Mouse (Mus musculus) heart, embryonic 14.5 days (tissue): ENCODE results near the gene Cadm3. TPM values are rescaled to one million over a fixed set of nuclear protein-coding genes. Genes with fewer than 3 reads are reported as not detected.
A peak's percentile ranks its signal among the peaks of the same experiment; 100 is the strongest.

Experiments
- ATAC-seq: fragments of 200-750 bp; cut with Nextera tagmentation; 2 replicates; pipeline ENCODE4 v1.8.0; 2017; ENCODE audit warnings: low read depth, moderate TSS enrichment; ENCODE audit not compliant: insufficient number of reproducible peaks, insufficient read depth, low FRiP score
- H3K27ac ChIP-seq, 2 experiments: fragments of 200-500 bp in 1 of 2; fragments of 300-500 bp in 1 of 2; sonication (generic) in 1 of 2; replicated peaks in 1 of 2; 2 replicates each; pipeline ENCODE4 v1.5.1; 2012 to 2014; ENCODE audit warnings: low read depth in 2 of 2, low read length in 2 of 2, control low read depth in 1 of 2, mild to moderate bottlenecking in 1 of 2, mixed read lengths in 1 of 2; ENCODE audit not compliant: control insufficient read depth in 1 of 2, insufficient read depth in 1 of 2
- H3K27me3 ChIP-seq: fragments of 300-500 bp; sonication (generic); 2 replicates; pipeline ENCODE4 v1.6.1; 2014; ENCODE audit warnings: mild to moderate bottlenecking, low read length, control low read depth; ENCODE audit not compliant: control insufficient read depth, insufficient read depth
- H3K36me3 ChIP-seq: fragments of 300-500 bp; sonication (generic); 2 replicates; pipeline ENCODE4 v1.6.1; 2014; ENCODE audit warnings: mild to moderate bottlenecking, control low read depth, low read length, mixed read lengths; ENCODE audit not compliant: control insufficient read depth, insufficient read depth
- H3K4me1 ChIP-seq, 2 experiments: fragments of 200-500 bp in 1 of 2; fragments of 300-500 bp in 1 of 2; sonication (generic) in 1 of 2; 2 replicates each; pipeline ENCODE4 v1.6.1; 2012 to 2014; ENCODE audit warnings: low read length in 2 of 2, control low read depth in 1 of 2, mixed read lengths in 1 of 2; ENCODE audit not compliant: control insufficient read depth in 2 of 2, insufficient read depth in 2 of 2
- H3K4me2 ChIP-seq: fragments of 300-500 bp; sonication (generic); 2 replicates; pipeline ENCODE4 v1.6.1; 2014; ENCODE audit warnings: mild to moderate bottlenecking, low read length
- H3K4me3 ChIP-seq, 2 experiments: fragments of 200-500 bp in 1 of 2; fragments of 300-500 bp in 1 of 2; sonication (generic) in 1 of 2; 2 replicates each; pipeline ENCODE4 v1.5.1; 2012 to 2014; ENCODE audit warnings: low read length in 2 of 2, mild to moderate bottlenecking in 2 of 2, control low read depth in 1 of 2, low read depth in 1 of 2, moderate library complexity in 1 of 2; ENCODE audit not compliant: control insufficient read depth in 1 of 2, insufficient read depth in 1 of 2
- H3K9ac ChIP-seq: fragments of 300-500 bp; sonication (generic); 2 replicates; pipeline ENCODE4 v1.6.1; 2014; ENCODE audit warnings: mild to moderate bottlenecking, low read length
- H3K9me3 ChIP-seq: fragments of 300-500 bp; sonication (generic); 2 replicates; pipeline ENCODE4 v1.6.1; 2016; ENCODE audit warnings: low read length, control low read depth; ENCODE audit not compliant: control insufficient read depth
- WGBS: fragments of 180-500 bp; shearing (Covaris S2); extraction: QIAGEN DNeasy Blood & Tissue Kit; methylation state at CpG from one replicate; pipeline ENCODE4 v1.1.7; 2014; 5-methylcytosine and 5-hydroxymethylcytosine counted together
- polyA plus RNA-seq: library from polyadenylated mRNA; unstranded; fragments of >200 nt; fragmentation: Nextera tagmentation; extraction: Ambion mirVana; gene quantifications from 2 replicates; pipeline ENCODE4 v1.2.1, GENCODE M21; 2014

Gene Cadm3
- polyA plus RNA-seq, 1 experiment from 2014 or later, result 1.1 TPM

DNA sequence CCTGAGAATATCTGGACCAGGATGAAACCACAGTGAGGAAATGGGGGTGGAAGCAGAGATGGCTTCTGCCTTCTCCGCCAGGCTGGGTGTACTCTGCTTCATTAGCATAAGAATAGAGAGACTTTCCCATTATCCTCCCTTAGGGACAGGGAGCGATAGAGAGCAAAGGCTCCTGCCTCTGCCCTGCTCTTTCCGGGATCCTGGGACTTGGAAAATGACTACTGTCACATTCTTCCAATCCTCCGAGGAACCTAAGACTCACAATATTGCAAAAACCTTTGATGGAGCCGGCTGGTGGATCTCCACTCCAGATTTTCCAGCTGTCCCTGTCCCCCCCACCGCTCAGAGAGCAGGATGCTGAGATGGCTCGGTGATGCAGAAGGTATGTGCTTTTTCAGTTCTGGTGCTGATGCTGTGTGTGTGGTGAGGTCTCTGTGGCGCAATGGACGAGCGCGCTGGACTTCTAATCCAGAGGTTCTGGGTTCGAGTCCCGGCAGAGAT, 22.5 kb upstream of the Cadm3 start:
- H3K9me3 ChIP-seq, result no peaks in the 10 kb centered on the region
- WGBS, result 7% methylated on average over 13 of the region's 13 CpGs
- peak overlapping the region; percentile 12; the same call in 1 of the 2 replicates for H3K4me2 ChIP-seq
- H3K27ac ChIP-seq, result no peak overlapping the region
- no peak overlapping the region for H3K9ac ChIP-seq
- no peak overlapping the region for H3K4me3 ChIP-seq
- no peak; the same call in 1 of the 2 replicates for ATAC-seq
- H3K4me1 ChIP-seq, result peaks cover 0 to 2% of the 10 kb centered on the region in 2 experiments; a peak in 1 of 4 replicates
- no peaks in the 10 kb centered on the region for H3K36me3 ChIP-seq
- no peaks in the 10 kb centered on the region for H3K27me3 ChIP-seq

DNA sequence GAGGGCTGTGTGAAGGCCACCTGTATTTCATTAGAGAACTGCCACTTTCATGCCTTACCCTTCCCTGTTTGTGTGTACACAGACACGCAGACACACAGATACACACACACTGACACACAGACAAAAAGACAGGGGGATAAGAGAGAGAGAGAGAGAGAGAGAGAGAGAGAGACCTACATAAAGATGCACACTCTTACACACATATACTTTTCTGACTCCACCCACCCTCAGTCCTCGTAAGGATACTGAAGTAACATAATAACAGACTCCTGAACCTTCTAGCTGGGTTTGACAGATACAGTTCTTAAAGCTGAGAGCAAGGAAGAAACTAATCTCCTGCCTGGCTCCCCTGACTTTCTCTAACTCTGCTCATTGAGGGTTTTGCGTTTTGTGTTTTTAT, 21.9 kb upstream of the Cadm3 start:
- Histone ChIP-seq H3K4me2 (peak overlapping the region; percentile 12; the same call in 1 of the 2 replicates), H3K9me3 (no peaks in the 10 kb centered on the region), H3K27me3 (no peaks in the 10 kb centered on the region), H3K4me3 (no peak overlapping the region), H3K36me3 (no peaks in the 10 kb centered on the region), H3K9ac (no peak overlapping the region), H3K27ac (no peak overlapping the region), H3K4me1 (peaks cover 0 to 2% of the 10 kb centered on the region in 2 experiments; a peak in 1 of 4 replicates)
- ATAC-seq, result no peak
- WGBS, result 23% methylated on average over 3 of the region's 3 CpGs

DNA sequence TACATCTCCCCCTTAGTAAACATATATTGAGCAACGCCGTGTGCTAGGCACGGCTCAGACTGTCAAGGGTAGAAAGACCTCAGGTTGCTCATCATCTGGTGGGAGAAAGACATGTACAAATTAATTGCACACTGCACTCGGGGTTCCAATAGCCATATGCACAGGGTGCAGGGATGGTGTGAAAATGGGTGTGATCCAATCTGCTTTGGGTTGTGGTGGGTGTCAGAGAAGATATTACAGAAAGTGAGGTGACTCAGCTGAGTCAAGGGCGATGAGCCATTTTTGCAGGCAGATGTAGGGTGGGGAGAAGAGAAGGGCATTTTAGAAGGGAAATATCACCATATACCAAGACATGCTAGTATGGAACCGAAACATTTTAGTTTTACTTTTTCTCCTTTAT, 13.9 kb upstream of the Cadm3 start:
- ATAC-seq, result no peak
- no peaks in the 10 kb centered on the region for H3K4me1 ChIP-seq
- H3K4me2 ChIP-seq, result no peak overlapping the region
- no peaks in the 10 kb centered on the region for H3K27me3 ChIP-seq
- no peaks in the 10 kb centered on the region for H3K9me3 ChIP-seq
- H3K9ac ChIP-seq, result no peak overlapping the region
- no peak overlapping the region for H3K27ac ChIP-seq
- H3K36me3 ChIP-seq, result no peaks in the 10 kb centered on the region
- no peak overlapping the region for H3K4me3 ChIP-seq
- 80% methylated on average over 6 of the region's 6 CpGs for WGBS

DNA sequence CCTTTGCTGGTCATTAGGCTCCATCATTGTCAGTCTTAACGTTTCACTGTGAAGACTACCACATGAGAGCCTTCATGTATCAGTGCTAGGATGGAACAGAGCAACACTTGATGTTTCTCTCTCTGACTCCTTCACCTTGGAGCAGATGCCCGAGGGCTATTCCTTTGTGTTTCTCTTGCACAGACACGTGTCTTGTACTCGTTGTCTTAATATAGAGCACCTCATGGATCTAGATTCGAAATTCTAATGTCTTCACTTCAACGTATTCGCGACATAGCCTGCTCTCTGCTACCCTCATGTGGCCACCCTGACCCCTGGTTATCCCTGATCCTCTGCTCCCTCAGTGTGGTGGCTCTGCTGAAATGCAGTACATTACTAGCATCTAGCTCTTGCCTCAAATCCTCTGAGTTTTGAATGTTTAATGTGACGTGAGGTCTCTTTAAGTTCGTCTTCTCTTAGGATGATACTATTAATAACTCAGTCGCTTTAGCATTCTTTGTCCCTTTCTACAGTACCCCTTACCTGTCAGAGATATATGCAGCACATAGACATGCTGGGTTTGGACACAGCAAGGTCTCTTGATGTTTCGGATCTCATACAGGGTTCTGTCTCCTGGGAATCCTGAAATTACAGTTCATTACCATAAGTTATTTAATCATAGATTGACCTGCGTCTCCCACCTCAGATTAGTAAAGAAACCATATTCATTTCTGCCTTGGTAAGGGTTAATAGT, 10.1 kb upstream of the Cadm3 start:
- no peaks in the 10 kb centered on the region for H3K27me3 ChIP-seq
- 21% methylated on average over 13 of the region's 13 CpGs for WGBS
- ATAC-seq, result no peak
- no peak overlapping the region for H3K9ac ChIP-seq
- H3K36me3 ChIP-seq, result no peaks in the 10 kb centered on the region
- H3K4me3 ChIP-seq, result no peak overlapping the region
- no peaks in the 10 kb centered on the region for H3K4me1 ChIP-seq
- no peaks in the 10 kb centered on the region for H3K9me3 ChIP-seq
- H3K4me2 ChIP-seq, result no peak overlapping the region
- no peak overlapping the region for H3K27ac ChIP-seq

DNA sequence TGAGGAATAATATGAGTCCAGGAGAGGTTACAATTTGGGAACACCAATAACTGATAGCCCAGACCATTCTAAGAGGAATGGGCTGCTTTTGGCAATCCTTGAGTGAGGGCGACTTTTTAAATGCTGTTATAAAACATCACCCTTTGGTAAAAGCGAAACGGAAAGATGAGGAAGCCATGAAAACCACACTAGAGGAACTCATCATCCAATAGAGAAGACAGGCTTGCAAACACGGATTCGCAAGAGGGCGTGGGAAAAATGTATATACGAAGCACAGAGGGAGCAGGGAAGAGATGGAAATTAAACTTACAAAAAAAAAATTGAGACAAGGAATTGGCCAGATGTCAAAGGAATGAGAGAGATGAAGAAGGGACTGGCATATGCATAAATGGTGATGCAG, 6.5 kb upstream of the Cadm3 start:
- Histone ChIP-seq H3K36me3 (no peaks in the 10 kb centered on the region), H3K27me3 (peaks cover 10% of the 10 kb centered on the region), H3K9me3 (no peaks in the 10 kb centered on the region), H3K4me1 (no peaks in the 10 kb centered on the region), H3K9ac (no peak overlapping the region), H3K4me3 (no peak overlapping the region), H3K27ac (no peak overlapping the region), H3K4me2 (no peak overlapping the region)
- ATAC-seq, result no peak
- WGBS, result 78% methylated on average over 7 of the region's 7 CpGs

DNA sequence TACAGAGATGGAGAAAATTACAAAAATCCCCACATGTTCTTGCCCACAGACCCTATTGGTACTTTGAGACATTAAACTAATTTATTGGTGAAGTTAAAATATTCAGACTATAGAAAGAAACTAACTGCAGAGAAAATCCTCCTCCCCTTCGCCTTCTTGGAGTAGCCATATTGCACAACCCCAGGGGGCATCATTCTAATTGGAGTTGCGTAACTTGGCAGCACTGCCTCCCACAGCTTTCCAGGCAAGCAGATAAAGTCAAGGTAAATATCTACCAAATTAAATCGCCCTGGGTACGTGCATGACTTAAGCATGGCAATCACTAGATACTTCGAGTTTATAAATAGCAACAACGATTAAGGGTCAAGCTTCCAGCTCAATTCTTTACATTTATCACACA, 4.1 kb upstream of the Cadm3 start:
- WGBS, result 63% methylated on average over 6 of the region's 6 CpGs
- H3K4me1 ChIP-seq, result peaks cover 2 to 13% of the 10 kb centered on the region in 2 experiments; a peak in 3 of 4 replicates
- H3K36me3 ChIP-seq, result no peaks in the 10 kb centered on the region
- no peak overlapping the region for H3K4me2 ChIP-seq
- peaks cover 32% of the 10 kb centered on the region for H3K27me3 ChIP-seq
- H3K9me3 ChIP-seq, result no peaks in the 10 kb centered on the region
- no peak overlapping the region for H3K9ac ChIP-seq
- H3K27ac ChIP-seq, result no peak overlapping the region
- no peak overlapping the region for H3K4me3 ChIP-seq
- ATAC-seq, result no peak

DNA sequence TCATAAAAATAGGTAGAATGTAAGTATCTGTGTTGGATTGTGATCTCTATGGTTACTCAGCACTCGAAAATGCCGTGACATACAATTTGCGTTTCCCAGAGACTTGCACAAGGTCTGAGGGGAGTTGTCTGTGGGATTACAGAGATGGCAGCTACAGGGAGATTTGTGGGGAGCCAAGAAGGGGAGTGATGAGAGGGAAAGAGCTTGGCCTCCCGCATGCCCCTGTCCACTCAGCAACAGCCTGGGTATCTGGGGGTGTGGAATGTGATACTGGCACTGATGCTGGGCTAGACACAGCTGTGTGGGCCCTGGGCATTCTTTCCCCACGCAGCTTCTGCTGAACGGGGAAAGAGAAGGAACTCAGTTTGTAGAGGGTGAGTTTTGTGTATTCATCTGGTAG, 3.0 kb upstream of the Cadm3 start:
- peaks cover 43% of the 10 kb centered on the region for H3K27me3 ChIP-seq

More for the DNA sequence above, 3.0 kb upstream of the Cadm3 start:
- 58% methylated on average over 6 of the region's 6 CpGs for whole genome bisulfite sequencing
- no peaks in the 10 kb centered on the region for H3K36me3 ChIP-seq
- H3K9me3 ChIP-seq, result no peaks in the 10 kb centered on the region
- H3K4me1 ChIP-seq, result peaks cover 3 to 16% of the 10 kb centered on the region in 2 experiments; a peak in 3 of 4 replicates
- H3K4me3 ChIP-seq, result no peak overlapping the region
- H3K9ac ChIP-seq, result no peak overlapping the region
- H3K4me2 ChIP-seq, result no peak overlapping the region
- no peak for ATAC-seq
- H3K27ac ChIP-seq, result no peak overlapping the region
